Mouse (Mus musculus): ENCODE measurements around the gene Sema4g. TPM values are rescaled to one million over a fixed set of nuclear protein-coding genes. Genes with fewer than 3 reads are reported as not detected.

Gene Sema4g
- polyA plus RNA-seq, 1 experiment: 18.5 TPM

DNA sequence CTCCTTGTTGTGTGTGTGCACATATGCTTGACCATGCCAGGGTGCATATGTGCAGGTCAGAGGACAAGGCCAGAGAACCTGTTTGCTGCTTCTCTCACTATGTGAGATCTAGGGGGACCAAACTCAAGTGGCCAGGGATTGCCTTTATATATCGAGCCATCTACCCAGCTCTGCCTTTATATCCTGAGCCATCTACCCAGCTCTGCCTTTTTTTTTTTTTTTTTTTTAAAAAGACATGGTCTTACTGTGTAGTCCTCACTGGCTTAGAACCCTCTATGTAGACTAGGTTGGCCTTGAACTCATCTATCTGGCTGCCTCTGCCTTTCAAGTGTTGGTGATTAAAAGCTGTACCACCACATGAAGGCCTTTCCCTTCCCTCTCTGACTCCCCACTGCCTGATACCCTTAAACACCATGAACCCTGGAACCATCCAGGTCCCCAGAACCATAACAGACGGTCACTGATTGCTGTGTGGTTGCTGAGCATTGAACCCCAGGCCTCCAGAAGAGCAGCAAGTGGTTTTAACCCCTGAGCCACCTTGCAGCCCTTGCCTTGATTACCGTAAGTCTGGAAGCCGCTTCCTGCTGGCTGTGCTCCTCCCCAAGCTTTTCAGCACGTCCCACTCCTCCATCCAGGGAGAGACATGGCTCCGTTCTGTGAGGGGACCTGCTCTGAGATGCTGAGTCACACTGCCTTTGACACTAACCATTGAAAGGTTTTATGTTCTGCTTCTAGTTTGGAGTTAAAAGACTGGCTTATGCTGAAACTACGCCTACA, 15.0 kb downstream of the Sema4g start:
- DNase-seq (ENCODE audit: low read depth): no peak

GRCm38 (mm10) chr19:45005444-45005843, 16.5 kb downstream of the Sema4g start, which contains the start of gene Twnk:
Gene Twnk, plus strand, starts transcription at chr19:45005663.
- DNase-seq (ENCODE audit: low read depth): no peak

DNA sequence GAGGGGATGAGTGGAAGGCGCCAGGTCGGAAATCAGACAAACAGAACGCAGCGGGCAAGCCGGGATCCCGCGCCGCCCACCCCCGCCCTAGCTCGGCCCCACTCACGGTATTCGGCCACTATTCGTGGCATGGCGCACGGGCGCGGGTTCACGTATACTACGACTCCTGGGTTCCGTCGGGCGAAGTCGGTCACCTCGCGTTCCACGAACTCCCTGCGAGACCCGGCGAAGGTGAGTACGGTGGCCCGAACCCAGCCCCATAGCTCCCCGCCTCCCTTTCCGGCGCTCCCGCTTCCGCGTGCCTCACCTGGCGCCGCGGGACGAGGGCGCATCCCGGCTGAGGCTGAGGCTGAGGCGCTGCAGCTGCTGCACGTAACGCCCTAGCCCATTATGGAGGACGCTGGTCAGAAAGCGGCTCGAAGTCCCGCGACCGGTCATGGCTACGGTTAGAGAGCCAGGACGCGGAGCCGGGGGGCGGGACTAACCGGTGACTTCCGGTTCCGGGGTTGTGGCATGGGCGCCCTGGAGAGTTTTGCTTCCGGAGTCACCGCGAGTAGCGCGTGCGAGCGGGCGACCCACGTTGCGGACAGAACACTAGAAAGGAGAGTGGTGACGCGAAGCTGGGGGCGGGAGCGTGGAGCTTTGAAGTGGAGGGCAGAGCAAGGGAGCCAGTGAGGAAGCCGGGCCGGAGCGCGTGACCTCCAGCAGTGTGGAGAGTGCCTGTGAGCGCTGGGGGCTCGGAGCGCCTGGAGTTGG, 17.2 kb downstream of the Sema4g start, which contains the start of gene Mrpl43:
Gene Mrpl43, minus strand, starts transcription at position 486 of the 756 bp plus-strand sequence.
- DNase-seq (ENCODE audit: low read depth): no peak

DNA sequence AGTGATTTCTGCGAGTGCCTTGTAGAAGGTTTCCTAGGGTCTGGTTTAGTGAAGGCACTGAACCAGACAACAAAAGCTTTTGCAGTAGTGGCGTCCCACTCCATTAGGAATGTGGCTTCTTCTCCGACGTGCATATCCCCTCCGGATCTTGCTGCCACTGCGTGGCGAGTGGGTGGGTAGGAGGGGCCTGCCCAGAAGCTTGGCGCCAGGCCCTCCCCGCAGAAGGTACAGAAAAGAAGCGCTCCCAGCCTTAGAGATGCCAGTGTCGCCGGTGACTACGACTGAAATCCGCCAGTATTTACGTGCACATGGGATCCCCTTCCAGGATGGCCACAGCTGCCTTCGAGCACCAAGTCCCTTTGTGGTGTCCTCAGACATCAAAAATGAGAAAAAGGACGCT, 18.1 kb downstream of the Sema4g start:
- DNase-seq (ENCODE audit: low read depth): no peak

DNA sequence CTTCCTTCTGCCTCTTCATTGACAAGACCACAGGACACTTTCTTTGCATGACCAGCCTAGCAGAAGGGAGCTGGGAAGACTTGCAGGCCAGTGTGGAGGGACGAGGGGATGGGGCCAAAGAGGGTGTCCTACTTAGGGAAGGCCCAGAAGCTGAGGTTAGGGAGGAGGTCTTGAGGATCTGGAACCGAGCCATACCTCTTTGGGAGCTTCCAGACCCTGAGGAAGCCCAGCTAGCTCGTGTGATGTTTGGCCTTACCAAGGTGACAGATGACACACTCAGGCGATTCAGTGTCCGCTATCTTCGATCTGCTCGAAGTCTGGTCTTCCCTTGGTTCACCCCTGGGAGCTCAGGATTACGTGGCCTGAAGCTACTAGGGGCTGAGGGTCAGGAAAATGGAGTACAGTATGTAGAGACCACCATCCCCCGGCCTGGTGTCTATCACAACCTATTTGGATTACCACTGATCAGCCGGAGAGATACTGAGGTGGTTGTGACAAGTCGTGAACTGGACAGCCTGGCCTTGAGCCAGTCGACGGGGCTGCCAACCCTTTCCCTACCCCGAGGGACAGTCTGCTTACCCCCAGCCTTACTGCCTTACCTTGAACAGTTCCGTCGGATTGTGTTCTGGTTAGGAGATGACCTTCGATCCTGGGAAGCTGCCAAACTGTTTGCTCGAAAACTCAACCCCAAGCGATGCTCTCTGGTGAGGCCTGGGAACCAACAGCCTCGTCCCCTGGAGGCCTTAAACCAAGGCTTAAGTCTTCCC, 18.7 kb downstream of the Sema4g start:
- DNase-seq (ENCODE audit: low read depth): no peak

- no peak for DNase-seq (ENCODE audit: low read depth)
These were observed 21.7 kb downstream of the Sema4g start for GRCm38 (mm10) chr19:45010646-45011045.

DNA sequence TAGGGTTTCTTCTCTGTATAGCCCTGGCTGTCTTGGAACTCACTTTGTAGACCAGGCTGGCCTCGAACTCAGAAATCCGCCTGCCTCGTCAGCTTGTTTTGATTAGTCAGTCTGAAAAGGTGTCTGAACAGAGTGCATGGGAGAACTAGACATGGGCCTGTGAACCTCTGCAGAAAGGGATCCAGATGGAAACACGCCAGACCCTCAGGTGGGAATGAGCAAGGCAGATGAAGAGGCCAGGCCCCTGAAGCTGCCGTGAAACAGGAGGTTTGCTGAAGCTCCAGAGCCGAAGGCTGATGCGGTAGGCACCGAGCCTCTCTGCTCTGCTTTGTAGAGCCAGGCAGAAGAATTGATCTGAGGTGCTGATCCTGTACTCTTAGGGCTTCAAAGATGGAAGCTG, 23.3 kb downstream of the Sema4g start:
- DNase-seq (ENCODE audit: low read depth): no peak

DNA sequence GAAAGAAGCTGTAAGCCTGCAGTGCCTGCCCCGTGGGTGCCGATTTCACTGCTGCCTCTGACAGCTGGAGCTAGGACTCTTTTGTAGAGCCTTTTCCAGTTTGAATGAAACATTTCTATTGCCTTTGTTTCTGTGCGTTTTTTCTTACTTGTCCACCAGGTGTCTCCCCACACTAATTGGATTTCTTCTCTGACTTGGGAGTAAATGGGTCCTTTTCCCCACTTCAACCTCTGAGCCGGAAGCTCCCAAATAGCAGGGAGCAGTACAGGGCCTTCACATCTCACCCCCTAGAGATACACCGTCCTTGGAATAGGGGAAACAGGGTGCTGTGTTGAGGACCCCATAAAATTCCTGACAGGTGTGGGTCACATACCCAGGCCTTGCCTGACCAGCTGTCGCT, 23.7 kb downstream of the Sema4g start:
- DNase-seq (ENCODE audit: low read depth): no peak

DNA sequence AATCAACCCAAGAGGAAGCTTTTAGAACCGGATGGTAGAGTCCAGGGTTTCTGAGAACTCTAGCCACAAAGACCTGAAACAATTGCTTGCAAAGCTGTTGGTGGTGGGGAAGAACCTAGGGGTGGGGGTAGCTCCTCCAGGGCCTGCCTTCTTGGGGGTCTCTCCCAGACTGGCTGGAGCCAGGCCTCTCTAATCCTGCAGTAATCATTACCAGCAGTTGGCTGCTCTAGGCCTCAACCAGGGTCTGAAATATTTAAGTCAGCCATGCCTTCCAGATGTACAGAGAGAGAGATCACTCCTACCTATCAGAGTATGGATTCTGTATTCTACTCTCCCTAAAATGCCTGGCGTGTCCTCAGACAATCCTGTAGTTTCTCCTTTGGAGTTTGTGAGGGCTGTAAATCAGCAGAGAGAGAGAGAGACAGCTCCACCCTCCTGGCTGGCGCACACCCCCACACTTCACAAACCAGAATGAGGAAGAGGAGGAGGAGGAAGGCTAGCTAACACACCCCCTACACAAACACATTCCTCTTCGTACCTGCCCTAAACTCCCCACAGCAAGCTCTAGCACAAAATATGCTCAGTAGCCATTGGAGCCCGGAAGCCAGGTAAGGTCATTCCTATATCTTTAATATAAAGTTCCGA, 24.8 kb downstream of the Sema4g start:
- DNase-seq (ENCODE audit: low read depth): no peak

- no peak for DNase-seq (ENCODE audit: low read depth)
These were observed 25.6 kb downstream of the Sema4g start, which contains the start of gene Lzts2 for GRCm38 (mm10) chr19:45014335-45014971. Gene Lzts2, plus strand, starts transcription at chr19:45014414.

DNA sequence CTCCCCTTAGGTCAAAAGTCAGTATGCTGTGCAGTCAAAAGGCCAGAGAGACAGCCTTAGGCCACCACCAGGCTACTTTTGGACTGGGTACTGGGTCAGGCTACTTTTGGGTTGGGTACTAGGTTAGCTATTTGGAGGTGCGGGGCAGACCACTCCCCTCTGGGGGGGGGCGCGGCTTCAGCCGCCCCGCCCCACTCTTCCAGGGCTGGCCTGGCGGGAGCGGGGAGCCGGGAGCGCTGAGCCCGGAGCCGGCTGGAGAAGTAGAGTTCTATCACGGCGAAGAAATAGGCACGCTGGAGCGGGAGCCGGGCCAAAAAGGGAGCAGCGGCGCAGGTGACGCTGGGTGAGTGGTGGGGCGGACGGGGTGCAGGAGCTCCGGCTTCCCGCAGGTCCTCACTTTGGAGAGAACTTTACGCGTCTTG, 26.1 kb downstream of the Sema4g start:
- DNase-seq (ENCODE audit: low read depth): no peak

DNA sequence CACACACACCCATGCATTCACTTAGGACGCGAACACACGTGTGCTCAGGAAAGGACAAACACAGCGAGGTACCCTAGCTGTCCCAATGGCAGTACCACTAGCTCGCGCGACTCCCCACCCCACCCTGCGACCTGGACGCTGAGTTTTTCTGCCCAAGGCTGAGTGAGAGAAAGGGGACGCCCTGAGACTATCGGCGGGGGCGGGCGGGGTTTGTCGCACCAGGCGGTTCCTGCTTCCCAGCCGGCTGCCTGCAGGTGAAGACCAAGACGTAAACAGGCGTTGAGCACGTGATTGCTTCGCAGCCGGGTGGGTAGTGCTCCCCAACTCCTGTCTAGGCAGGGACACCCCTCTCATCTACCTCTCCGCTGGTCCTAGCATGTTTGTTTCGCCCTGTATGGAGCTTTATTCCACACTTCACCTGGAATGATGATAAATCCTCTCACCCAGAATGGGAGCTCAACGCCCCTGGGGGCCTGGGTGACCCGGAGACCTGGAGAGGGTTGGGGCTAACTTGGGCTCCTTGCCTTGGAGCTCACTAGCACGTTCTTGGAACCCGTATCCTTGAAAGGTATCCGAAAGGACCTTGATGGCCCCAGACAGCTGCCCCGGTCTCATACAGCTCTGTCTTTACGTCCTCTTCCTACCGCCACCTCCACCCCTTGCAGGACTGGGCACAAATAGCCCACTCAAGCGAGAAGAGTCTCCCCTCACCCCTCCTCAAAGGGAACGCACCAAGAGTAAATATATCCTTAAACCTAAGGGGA, 26.8 kb downstream of the Sema4g start:
- no peak for DNase-seq (ENCODE audit: low read depth)

DNA sequence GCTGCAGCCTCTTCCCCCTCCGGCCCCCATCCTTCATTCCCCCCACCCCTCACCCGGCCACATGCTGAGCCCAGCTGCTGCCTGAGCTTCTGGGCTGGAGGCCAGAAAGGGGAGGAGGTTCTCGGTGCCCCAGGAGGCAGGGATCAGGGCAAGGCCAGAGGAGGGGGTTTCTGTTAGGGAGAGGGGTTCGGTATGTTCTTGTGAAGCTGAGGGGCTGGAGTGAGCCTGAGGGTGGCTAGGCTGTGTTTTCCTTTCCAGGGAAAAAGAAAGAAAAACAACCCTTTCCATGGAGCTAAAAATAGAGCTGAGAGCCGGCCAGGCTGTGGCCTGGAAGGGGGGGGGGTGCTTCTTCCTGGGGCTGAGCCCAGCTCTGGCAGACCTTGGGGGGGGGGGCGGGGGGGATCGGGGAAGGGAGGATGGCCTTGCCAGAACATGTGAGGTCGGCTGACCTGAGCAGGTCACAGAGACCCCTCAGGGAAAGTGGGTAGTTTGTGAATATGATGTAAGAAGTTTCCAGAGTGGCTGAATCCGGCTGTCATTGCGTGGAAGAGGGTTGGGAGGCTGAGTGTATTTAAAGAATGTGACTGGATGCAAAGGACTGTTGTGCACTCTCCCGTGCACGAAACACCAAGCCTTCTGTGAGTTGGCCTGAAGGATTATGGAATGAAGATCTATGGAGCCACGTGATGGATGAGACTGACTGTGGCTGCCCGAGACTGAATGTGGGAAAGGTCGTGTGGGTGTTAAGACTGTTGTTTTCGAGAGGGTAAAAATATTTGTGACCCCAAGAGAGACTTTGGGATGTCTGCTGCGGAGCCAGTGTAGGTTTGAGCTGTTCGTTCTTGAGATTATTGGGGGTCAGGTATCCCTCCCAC, 27.7 kb downstream of the Sema4g start:
- no peak for DNase-seq (ENCODE audit: low read depth)

DNA sequence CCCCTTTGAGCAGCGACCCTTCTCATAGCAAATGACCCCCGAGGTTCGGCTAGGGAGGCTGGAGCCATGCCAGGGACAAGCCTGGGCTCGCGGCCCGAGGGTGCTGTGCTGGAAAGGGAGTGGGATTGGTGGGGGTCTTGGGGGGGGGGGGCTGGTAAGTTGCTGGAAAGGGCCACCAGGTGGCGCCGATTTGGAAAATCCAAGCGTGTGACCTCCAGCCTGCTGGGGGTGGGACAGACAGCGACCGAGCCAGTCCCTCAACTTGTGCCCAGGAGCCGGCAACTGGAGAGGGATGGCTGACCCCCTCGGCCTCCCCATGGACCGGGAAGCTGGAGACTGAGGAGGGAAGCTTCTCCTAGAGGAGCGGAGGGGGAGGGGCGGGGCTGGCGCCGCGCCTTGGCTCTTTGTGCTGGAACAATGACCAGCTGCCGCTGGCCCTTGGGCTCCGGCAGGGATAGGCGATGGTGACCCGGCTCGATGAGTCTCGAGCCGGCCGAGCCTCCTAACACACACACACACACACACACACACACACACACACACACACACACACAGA, 28.4 kb downstream of the Sema4g start:
- no peak for DNase-seq (ENCODE audit: low read depth)

- DNase-seq (ENCODE audit: low read depth): no peak
These were observed 29.0 kb downstream of the Sema4g start for GRCm38 (mm10) chr19:45017909-45018308.

DNA sequence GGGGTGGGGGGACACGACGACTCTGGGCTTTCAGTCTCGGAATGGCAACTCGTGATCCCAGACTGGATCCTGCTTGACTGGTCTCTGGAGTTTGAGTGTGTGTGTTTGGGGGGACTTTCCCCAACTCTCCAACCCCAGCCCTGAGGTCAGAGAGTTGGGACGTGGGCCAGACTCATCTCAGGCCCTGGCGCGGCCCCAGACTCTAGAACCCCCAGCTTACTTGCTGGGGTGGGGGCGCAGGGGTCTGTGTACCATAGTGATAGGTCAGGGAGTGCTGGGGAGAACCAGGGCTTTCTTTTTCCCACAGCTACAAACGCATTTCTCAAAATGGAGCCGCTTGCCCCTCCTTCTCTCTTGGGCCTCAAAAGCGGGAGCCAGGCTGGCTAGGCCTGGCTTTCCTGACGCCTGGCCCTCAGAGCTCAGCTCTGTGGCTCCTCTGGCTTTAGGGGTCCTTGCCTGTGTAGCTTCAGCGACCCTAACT, 29.5 kb downstream of the Sema4g start:
- DNase-seq (ENCODE audit: low read depth): no peak

DNA sequence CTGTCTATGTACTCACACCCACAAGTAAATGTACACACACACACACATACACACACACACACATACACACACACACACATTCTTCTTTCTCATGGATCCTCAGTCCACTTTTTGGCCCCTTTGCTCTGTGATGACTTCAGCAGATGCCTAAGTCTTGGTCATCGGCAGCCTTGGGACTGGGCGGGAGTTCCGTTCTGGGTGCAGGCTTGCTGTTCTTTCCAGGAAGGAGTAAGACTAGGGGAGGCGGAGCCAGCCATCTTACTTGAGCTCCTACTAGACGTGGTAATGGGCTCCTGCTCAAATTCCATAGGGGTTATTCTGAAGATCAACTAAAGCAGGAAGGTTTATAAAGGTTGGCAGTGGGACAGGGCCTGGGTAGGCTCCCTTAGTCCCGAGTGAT, 31.4 kb downstream of the Sema4g start:
- no peak for DNase-seq (ENCODE audit: low read depth)

DNA sequence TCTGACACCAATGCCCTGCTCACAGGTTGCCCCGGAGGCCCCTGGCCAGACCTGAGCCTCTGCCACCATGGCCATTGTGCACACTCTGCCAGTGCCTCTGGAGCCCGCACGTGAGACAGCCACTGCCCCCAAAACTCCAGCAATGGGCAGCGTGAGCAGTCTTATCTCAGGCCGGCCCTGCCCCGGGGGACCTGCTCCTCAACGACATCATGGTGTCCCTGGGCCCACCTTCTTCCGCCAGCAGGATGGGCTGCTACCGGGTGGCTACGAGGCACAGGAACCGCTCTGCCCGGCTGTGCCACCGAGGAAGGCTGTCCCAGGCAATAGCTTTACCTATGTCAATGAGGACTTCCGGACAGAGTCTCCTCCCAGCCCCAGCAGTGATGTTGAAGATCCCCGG, 32.5 kb downstream of the Sema4g start:
- DNase-seq (ENCODE audit: low read depth): no peak

- no peak for DNase-seq (ENCODE audit: low read depth)
These were observed 35.1 kb downstream of the Sema4g start for GRCm38 (mm10) chr19:45023993-45024392.
